Mouse (Mus musculus): ENCODE measurements around the gene Cmah. TPM values are rescaled to one million over a fixed set of nuclear protein-coding genes. Genes with fewer than 3 reads are reported as not detected.
A peak's percentile ranks its signal among the peaks of the same experiment; 100 is the strongest.
"Not testable (repeated sequence)": the region's sequence is repeated elsewhere in the genome, so short reads cannot be mapped to it uniquely, and the experiment has no call there.

The Cmah gene
- polyA plus RNA-seq, 1 experiment: 0.04 TPM

DNA sequence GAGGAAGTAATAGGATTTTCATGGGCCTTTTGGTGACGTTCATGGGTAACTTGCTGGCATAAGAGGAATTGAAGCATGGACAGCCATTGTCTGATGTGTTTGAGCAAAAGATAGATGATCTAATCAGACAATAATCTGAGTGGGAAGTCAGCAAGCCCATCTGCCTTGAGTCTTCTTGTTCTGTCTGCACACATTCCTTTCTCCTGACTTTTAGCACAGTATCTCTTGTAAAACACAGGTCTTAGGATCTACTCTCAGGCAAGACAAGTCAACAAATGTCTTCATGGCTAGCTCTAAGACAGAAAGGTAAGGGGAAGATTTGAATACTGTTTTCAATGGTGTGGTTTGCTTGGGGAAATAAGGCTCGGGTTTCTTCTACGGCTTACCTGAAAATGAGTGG is 70.0 kb downstream of the Cmah start:
- Histone ChIP-seq H3K9me3 (ENCODE audit: control insufficient read depth, low read length) (no peaks in the 10 kb centered on the region), H3K27me3 (ENCODE audit: control insufficient read depth) (peaks cover 2% of the 10 kb centered on the region; the same call in 1 of the 2 replicates), H3K4me1 (ENCODE audit: control insufficient read depth) (peaks cover 20% of the 10 kb centered on the region), H3K4me3 (replicated peaks) (no peak overlapping the region), H3K36me3 (ENCODE audit: control insufficient read depth) (no peaks in the 10 kb centered on the region)
- TF ChIP-seq GATA1 (IDR thresholded peaks at IDR 0.05; ENCODE audit: low read length): no peak
- no peak for TF ChIP-seq TAL1 (IDR thresholded peaks at IDR 0.05; ENCODE audit: low read length)

DNA sequence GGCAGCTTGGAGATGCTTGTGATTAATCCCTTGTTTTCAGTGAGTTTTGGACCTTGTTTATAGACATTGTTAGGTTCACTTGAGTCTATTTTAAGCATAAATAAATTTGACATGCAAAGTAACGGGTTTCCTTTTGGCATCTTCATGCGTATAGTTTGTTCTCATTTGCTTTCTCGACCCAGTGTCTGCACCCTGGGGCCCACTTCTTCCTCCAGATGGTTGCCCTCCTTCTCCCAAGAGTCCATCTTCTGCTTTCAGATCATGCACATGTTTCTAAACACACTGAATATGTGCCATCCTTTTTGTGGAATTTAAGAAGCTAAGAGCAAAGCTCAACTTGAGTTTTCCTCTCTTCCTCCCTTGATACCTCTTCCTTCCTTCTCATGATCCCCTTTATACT is 71.3 kb downstream of the Cmah start:
- TF ChIP-seq GATA1 (IDR thresholded peaks at IDR 0.05; ENCODE audit: low read length) (no peak), TAL1 (IDR thresholded peaks at IDR 0.05; ENCODE audit: low read length) (no peak)
- H3K27me3 ChIP-seq (ENCODE audit: control insufficient read depth): peaks cover 2% of the 10 kb centered on the region; the same call in 1 of the 2 replicates
- no peaks in the 10 kb centered on the region for H3K36me3 ChIP-seq (ENCODE audit: control insufficient read depth)
- H3K4me3 ChIP-seq (replicated peaks): no peak overlapping the region
- peaks cover 11% of the 10 kb centered on the region for H3K4me1 ChIP-seq (ENCODE audit: control insufficient read depth)
- no peaks in the 10 kb centered on the region for H3K9me3 ChIP-seq (ENCODE audit: control insufficient read depth, low read length)

DNA sequence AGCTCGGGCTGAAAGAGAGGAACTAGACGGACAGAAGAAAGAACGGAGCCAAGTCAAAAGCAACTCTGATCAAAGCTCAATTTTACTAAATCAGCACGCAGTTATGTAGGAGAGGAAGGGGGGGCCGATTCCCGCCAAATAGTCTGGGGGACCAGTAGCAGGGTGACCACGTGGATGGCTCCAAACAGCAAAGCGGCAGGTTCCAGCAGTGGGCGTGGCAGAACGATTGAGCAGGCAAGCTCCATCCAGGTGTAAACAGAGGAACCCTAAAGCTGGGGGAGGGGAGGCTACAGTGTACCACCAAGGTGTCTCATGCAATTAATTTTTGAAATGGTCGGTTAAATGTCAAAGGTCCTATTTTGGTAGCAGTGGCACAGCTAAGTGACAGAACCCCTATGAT is 74.6 kb downstream of the Cmah start:
- H3K27me3 ChIP-seq (ENCODE audit: control insufficient read depth); H3K9me3 ChIP-seq (ENCODE audit: control insufficient read depth, low read length); H3K36me3 ChIP-seq (ENCODE audit: control insufficient read depth); H3K4me1 ChIP-seq (ENCODE audit: control insufficient read depth): not testable (repeated sequence)
- peak overlapping the region; percentile 20 for H3K4me3 ChIP-seq (replicated peaks)

DNA sequence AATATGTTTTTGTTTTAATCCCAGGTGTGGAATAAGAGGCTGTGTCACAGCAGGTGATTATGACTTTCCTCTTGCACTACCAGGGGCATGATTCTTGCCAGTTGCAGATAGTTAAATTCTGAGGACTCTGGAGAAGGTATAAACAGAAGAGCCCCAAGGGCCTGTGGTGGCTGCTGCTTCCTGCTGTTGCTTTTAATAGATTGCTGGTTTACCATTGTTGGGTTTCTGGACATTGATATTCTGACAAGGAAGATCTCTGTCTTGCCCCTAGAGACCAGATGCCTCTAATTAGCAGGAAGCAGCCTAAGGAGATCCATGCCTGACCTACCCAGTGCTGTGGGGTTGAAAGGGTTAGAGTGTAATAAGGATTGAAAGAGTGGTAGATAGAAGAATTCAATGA is 75.8 kb downstream of the Cmah start:
- Histone ChIP-seq H3K4me3 (replicated peaks) (no peak overlapping the region), H3K9me3 (ENCODE audit: control insufficient read depth, low read length) (no peaks in the 10 kb centered on the region), H3K27me3 (ENCODE audit: control insufficient read depth) (peaks cover 4% of the 10 kb centered on the region), H3K36me3 (ENCODE audit: control insufficient read depth) (no peaks in the 10 kb centered on the region), H3K4me1 (ENCODE audit: control insufficient read depth) (peaks cover 7% of the 10 kb centered on the region)
- no peak for TF ChIP-seq GATA1 (IDR thresholded peaks at IDR 0.05; ENCODE audit: low read length)
- no peak for TF ChIP-seq TAL1 (IDR thresholded peaks at IDR 0.05; ENCODE audit: low read length)

DNA sequence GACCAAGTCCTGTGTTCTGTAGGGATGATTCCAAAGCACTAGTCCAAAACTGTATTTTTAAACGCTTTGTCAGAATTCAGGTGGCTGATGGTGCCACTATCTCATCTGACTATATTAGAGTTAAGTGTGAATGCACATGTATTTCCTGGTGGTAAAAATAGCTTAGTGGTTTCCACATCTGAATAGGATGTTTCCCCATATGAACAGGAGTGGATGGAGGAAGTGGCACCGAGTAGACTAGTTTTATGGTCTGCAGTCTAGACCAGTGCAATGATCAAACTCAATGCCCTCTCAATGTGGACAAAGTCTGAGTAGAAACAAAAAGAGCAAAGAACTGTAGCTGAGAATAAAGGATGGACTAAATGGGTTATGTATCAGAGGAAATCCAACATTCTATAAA is 79.6 kb downstream of the Cmah start:
- H3K4me3 ChIP-seq (replicated peaks): no peak overlapping the region
- peaks cover 4% of the 10 kb centered on the region for H3K27me3 ChIP-seq (ENCODE audit: control insufficient read depth)
- H3K9me3 ChIP-seq (ENCODE audit: control insufficient read depth, low read length): no peaks in the 10 kb centered on the region
- peaks cover 5% of the 10 kb centered on the region for H3K4me1 ChIP-seq (ENCODE audit: control insufficient read depth)
- TF ChIP-seq TAL1 (IDR thresholded peaks at IDR 0.05; ENCODE audit: low read length) (no peak), GATA1 (IDR thresholded peaks at IDR 0.05; ENCODE audit: low read length) (no peak)
- no peaks in the 10 kb centered on the region for H3K36me3 ChIP-seq (ENCODE audit: control insufficient read depth)

DNA sequence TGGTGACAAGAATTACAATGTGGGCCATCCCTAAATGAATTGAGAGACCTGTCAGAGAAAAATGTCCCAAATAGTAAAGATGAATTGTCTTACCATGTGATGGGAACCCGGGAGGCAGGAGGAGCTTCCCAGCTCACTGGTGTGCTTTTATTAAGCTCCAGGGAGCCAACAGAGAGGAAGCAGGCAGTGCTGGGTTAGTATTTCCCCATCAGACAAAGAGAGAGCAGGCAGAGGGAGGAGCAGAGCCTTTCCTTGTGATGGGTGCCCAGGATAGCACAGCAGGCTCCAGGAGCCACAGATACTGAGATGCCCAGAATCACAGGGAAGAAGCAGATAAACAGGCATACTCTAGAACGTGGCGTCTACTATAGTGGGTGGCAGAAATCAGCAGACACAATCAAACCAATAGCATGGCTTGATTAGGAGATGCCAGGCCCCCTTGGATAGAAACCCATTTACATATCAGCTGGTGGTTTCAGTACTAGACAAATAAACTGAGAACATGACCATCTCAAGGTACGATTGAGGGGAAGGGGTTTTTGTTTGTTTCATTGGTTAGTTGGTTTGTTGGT is 87.5 kb downstream of the Cmah start:
- Histone ChIP-seq H3K4me3 (replicated peaks) (no peak overlapping the region), H3K36me3 (ENCODE audit: control insufficient read depth) (no peaks in the 10 kb centered on the region), H3K27me3 (ENCODE audit: control insufficient read depth) (no peaks in the 10 kb centered on the region), H3K4me1 (ENCODE audit: control insufficient read depth) (peaks cover 67% of the 10 kb centered on the region), H3K9me3 (ENCODE audit: control insufficient read depth, low read length) (no peaks in the 10 kb centered on the region)
- no peak for TF ChIP-seq TAL1 (IDR thresholded peaks at IDR 0.05; ENCODE audit: low read length)
- TF ChIP-seq GATA1 (IDR thresholded peaks at IDR 0.05; ENCODE audit: low read length): no peak

DNA sequence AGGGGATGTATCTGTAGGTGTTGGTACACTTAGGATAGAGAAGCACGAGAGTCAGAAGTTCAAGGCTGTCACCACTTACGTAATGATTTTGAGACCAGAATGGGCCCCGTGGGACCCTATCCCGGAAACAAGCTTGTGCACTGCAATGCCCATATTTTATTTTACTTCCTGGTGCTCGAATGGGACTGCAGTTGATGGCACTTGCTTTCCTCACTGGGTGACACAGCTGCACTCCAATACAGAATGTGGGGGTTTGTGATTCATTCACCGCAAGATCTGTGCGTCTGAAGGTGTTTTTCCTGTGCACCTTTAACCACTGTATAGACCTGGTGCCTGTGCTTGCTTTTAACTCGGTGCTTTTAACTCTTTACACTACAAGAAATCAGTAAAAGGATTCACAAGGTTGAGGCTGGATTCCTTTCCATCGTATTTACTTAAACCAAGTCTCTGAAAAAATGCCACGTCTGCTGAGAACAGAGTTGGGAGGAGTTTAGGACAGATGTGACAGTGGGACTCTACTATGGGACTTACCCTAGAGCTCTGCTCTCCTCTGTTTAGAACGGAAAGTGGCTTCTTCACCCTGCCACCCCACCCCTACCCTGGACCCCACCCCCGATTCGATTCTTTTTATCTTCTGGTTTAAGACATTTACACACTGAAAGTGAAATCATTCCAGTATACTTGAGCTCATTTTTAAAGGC is 88.5 kb downstream of the Cmah start:
- Histone ChIP-seq H3K27me3 (ENCODE audit: control insufficient read depth) (no peaks in the 10 kb centered on the region), H3K4me1 (ENCODE audit: control insufficient read depth) (peaks cover 77% of the 10 kb centered on the region), H3K9me3 (ENCODE audit: control insufficient read depth, low read length) (no peaks in the 10 kb centered on the region), H3K4me3 (replicated peaks) (peak overlapping the region; percentile 9), H3K36me3 (ENCODE audit: control insufficient read depth) (no peaks in the 10 kb centered on the region)
- TF ChIP-seq GATA1 (IDR thresholded peaks at IDR 0.05; ENCODE audit: low read length) (no peak), TAL1 (IDR thresholded peaks at IDR 0.05; ENCODE audit: low read length) (no peak)

DNA sequence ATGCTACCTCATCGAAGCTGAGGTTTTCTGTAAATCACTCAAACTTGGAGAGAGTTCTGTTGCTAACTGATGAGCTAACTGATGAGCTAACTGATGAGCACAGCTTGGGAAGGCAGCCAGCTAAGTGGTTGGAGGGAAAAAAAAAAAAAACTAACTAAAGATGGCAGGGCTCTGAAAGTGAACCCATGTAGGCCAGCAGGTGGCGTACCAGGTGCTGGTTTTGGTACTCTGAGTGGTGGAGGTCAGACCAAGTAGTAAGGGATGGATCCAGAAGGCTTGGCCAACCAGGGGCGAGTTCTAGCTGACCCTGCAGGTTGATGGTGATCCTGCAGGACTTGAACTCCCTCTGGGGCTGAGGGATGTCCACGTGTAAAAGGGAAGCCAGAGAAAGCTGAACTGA is 89.2 kb downstream of the Cmah start:
- Histone ChIP-seq H3K36me3 (ENCODE audit: control insufficient read depth) (peaks cover 2% of the 10 kb centered on the region; the same call in 1 of the 2 replicates), H3K9me3 (ENCODE audit: control insufficient read depth, low read length) (no peaks in the 10 kb centered on the region), H3K27me3 (ENCODE audit: control insufficient read depth) (no peaks in the 10 kb centered on the region), H3K4me3 (replicated peaks) (peak overlapping the region; percentile 7), H3K4me1 (ENCODE audit: control insufficient read depth) (peaks cover 84% of the 10 kb centered on the region)
- TF ChIP-seq GATA1 (IDR thresholded peaks at IDR 0.05; ENCODE audit: low read length): no peak
- no peak for TF ChIP-seq TAL1 (IDR thresholded peaks at IDR 0.05; ENCODE audit: low read length)

DNA sequence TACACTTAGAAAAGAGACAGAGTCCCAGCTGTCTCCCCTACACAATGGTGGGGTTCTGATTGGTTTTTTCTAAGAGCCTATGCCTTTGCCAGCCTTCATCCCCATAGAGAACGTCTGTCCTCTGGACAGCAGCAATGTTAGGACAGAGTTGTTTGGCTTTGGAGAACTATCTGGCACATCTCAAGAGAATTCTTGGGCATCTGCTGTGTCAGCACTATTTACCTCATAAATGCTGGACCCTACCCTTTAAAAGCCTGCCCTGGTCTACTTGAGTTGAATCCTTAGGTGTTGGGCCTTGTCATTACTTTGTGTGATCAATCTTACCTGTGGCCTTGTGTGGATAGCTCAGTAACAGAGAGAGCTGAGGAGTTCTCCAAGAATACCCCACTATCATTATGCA is 90.8 kb downstream of the Cmah start:
- Histone ChIP-seq H3K27me3 (ENCODE audit: control insufficient read depth) (no peaks in the 10 kb centered on the region), H3K36me3 (ENCODE audit: control insufficient read depth) (peaks cover 2% of the 10 kb centered on the region; the same call in 1 of the 2 replicates), H3K9me3 (ENCODE audit: control insufficient read depth, low read length) (no peaks in the 10 kb centered on the region), H3K4me1 (ENCODE audit: control insufficient read depth) (peaks cover 96% of the 10 kb centered on the region), H3K4me3 (replicated peaks) (no peak overlapping the region)
- TF ChIP-seq GATA1 (IDR thresholded peaks at IDR 0.05; ENCODE audit: low read length): no peak
- no peak for TF ChIP-seq TAL1 (IDR thresholded peaks at IDR 0.05; ENCODE audit: low read length)
